Mouse (Mus musculus): ENCODE results near the gene Fis1.
A peak's percentile ranks its signal among the peaks of the same experiment; 100 is the strongest.

The Fis1 gene

GRCm38 (mm10) chr5:136967592-136967991 is 14.5 kb downstream of the Fis1 start:
- DNase-seq (ENCODE audit: low read depth, low spot score): no peak

- DNase-seq (ENCODE audit: low read depth, low spot score): peak; percentile 90
Observed at GRCm38 (mm10) chr5:136970703-136971102, 17.6 kb downstream of the Fis1 start.

GRCm38 (mm10) chr5:136973670-136974069 is 20.6 kb downstream of the Fis1 start:
- no peak for DNase-seq (ENCODE audit: low read depth, low spot score)

DNA sequence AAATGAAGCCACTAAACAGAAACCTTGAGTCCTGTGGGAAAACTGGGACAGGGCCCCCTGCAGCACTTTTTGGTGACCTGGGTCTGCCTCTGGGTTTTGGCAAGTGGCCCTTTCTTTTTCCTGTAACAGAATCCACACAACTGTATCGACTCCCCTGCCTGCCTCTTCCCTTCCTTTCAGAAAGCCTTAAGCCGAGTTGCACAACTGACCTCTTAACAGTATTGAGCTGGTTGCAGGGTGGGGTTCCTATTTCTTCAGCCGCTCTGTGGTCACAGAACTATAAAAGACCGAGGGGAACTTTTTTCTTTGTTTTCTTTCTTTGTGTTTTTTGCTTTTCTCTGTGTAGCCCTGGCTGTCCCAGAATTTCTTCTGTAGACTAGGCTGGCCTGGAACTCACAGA is 24.7 kb downstream of the Fis1 start:
- DNase-seq (ENCODE audit: low read depth, low spot score): no peak

DNA sequence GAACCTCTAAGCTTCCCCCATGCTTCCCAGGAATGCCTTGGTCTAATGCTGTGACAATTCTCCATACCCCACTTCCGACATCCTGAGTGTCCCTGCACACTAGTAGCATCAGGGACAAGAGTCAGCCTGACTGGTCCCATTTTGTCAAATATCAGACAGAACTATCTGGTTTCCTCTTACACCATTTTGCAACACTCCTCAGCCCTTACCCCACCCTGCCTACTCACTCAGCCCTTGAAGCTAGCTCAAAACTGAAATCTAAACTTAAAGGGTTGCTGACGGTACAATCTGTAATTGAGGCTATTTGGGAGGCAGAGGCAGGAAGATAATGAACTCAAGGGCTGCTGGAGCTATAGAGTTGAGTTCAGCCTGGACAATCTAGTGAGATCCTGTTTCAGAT is 26.7 kb downstream of the Fis1 start:
- no peak for DNase-seq (ENCODE audit: low read depth, low spot score)

DNA sequence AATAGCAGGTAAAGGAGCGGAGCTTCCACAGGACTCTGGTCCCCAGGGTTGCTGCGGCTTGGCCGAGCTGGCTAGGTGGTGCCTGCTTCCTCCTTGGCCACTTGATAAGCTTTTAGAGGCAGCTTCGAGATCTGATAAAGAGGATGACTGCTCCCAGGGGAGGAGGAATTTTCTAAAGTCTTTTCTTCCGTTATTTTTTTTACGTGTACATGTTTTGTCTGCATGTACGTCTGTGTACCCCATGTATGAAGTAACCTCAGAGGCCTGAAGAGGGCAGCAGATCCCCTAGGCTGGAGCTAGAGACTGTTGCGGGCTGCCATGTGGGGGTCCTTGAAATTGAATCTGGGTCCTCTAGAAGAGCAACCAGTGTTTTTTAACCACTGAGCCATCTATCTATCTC is 27.9 kb downstream of the Fis1 start:
- peak; percentile 46 for DNase-seq (ENCODE audit: low read depth, low spot score)

GRCm38 (mm10) chr5:136982338-136982930 is 29.4 kb downstream of the Fis1 start:
- peak; percentile 69 for DNase-seq (ENCODE audit: low read depth, low spot score)

DNA sequence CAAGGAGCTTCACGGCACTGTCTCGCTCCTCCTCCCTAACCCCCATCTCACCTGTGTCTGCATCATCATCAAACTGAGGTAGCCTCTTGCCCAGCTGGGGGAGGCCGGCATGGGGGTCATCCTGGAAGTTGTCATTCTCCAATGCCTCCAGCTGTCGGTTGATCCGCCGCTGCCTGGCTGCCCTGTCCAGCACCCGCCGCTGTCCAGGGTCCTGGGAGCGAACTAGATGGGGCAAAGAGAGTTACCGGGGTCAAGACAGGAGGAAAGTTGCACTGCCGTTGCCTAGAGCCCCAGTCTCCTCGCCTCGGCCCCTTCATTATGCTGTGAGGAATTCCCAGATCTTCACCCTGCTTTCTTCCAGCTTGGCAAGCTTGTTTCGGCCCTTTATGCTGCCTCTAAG is 31.8 kb downstream of the Fis1 start:
- DNase-seq (ENCODE audit: low read depth, low spot score): no peak

DNA sequence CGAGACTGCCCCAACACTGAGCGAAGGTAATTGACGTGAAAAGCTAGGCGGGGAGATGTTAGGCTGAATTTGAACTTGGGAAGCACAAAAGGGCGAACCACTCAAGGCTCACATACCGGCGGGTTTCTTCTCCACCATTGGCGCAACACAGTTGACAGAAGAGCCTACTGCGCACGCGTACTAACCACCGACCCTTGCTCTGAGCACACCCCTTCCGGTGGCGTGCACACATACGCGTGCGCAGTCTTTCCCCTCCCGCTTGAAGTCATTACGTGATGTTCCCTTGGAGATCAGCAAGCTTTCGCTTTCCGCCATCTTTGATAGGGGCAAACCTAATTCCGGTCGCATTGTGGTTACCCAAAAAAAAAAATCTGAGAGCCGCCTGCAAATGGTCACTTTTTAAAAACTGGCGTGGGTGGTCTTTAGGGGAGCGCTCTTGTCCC is 33.6 kb downstream of the Fis1 start, which contains the start of gene Plod3:
Plod3 (plus strand) TSS at position 325 of the 443 bp plus-strand sequence.
- peak; percentile 100 for DNase-seq (ENCODE audit: low read depth, low spot score)

- peak; percentile 77 for DNase-seq (ENCODE audit: low read depth, low spot score)
Observed at GRCm38 (mm10) chr5:136987138-136987933, 34.3 kb downstream of the Fis1 start.

DNA sequence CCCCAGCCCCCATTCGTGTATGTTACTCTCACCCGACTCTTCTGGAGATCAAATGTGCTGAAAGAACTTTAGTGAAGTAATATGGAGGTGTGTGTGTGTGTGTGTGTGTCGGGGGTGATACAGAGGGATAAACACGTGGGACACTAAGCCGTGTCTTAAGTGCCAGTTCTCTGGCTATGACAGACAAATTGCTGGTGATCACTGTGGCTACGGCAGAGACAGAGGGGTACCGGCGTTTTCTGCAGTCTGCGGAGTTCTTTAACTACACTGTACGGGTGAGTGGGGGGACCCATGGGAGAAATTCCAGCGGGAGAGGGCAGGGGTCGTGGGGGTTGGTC is 34.8 kb downstream of the Fis1 start, which contains the start of gene Znhit1:
Znhit1 (minus strand) TSS at position 88 of the 338 bp plus-strand sequence.
- DNase-seq (ENCODE audit: low read depth, low spot score): no peak

DNA sequence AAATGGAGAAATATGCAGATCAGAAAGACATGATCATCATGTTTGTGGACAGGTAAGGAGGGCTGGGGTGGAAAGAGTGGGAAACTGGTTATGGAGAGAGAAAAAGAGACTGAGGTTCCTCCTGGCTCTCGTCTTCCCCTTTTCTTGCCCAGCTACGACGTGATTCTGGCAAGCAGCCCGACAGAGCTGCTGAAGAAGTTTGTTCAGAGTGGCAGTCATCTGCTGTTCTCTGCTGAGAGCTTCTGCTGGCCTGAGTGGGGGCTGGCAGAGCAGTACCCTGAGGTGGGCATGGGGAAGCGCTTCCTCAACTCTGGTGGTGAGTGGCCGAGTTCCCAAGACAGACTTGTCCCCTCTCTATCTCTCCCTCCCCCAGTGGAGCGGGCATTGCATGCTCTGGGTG is 35.3 kb downstream of the Fis1 start:
- DNase-seq (ENCODE audit: low read depth, low spot score): no peak

DNA sequence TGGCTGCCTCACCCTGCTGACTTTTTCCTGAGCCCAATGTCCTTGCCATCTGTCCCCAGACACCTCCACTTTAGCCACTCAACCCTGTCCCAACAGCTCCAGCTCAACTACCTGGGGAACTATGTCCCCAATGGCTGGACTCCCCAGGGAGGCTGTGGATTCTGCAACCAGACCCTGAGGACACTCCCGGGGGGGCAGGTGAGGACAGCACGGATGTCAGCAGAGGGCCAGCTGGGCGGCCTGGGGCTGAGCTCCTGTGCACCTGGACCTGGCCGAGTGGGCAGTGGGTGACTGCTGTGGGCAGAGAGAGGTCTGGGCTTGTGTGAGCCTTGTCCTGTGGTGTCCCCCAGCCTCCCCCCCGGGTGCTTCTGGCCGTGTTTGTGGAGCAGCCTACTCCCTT is 36.7 kb downstream of the Fis1 start:
- DNase-seq (ENCODE audit: low read depth, low spot score): no peak

DNA sequence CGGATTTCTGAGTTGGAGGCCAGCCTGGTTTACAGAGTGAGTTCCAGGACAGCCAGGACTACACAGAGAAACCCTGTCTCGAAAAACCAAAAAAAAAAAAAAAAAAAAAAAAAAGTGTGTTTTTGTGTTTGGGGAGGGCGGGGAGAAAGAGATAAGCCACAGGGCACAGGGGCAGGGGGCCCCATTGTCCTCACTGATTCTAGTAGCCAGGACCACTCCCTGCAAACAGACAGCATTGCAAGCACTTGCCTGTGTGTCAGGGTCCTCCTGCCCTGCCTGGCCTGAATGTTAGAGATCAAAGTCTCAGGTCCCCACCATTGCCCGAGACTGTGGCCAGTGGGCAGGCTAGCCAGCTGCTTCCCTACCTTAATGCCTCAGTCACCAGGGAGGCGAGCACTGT is 46.4 kb downstream of the Fis1 start:
- DNase-seq (ENCODE audit: low read depth, low spot score): no peak

GRCm38 (mm10) chr5:137000612-137001011 is 47.5 kb downstream of the Fis1 start:
- peak; percentile 76 for DNase-seq (ENCODE audit: low read depth, low spot score)

GRCm38 (mm10) chr5:137007276-137007675 is 54.2 kb downstream of the Fis1 start:
- DNase-seq (ENCODE audit: low read depth, low spot score): no peak

DNA sequence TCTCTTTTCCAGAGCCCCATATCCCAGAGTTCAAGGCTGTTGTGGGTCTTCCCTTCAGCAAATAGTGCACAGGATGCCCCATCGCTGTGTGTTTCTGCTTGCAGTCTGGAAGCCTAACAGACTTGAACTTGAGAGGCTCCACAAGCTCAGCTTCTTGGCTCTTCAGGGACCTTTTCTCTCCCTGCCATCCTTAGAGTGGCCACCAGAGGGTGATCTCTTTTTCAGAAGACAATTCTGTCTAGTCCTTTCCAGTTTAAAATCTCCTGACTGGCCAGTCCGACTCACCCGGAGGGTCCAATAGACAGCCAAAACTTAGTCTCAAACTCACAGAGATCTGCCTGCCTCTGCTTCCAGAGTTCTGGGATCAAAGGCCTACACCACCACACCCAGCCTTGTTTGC is 56.9 kb downstream of the Fis1 start:
- peak; percentile 83 for DNase-seq (ENCODE audit: low read depth, low spot score)

DNA sequence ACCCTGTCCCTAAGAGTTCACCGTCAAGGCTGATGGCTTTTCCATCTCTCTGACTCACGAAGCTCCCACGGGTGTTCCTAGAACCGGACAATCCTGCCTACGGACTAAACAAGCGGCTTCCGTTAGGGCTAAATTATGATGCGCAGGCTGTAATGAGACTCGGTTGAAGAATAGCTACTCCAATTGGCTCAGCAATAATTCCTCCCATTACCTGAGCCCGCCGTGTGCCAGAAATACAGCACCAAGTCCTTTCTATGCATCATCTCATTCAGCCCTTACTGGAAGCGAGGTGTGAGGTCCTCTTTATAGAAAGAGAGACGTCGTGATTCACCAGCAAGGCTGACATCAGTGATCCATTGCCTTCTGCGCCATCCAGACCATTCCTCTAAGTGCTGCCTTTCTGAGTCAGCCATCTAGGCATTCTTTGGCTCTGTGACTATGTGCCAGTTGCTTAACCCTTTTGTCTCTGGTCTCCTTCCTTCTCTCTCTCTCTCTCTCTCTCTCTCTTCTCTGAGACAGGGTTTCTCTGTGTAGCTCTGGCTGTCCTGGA is 59.4 kb downstream of the Fis1 start:
- DNase-seq (ENCODE audit: low read depth, low spot score): no peak

Measured in ZHBTc4 (cell line).